Comparison of ENCODE assay signal across 34 mouse cellular contexts in the genomic region with DNA sequence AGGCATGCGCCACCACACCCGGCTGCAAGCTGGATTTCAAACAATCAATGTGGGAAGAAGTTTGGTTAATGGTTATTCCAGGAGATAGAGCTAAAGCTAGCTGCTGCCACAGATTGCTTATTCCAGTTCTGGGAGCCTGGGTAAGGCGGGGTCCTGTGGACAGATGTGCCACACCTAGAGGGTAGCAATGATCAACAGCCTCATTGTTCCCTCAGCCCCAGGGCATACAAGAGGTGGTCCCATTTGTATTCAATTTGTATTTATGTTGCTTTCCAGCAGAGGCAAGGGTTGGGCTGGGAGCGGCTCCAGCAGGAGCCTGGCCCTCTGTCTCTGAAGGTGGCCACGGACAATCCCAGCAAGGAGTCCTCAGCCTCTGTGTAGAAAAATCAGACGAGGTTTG. TPM values are rescaled to one million over a fixed set of nuclear protein-coding genes. Genes with fewer than 3 reads are reported as not detected.
DNase-seq lines count a peak whose midpoint lies in the region; ATAC-seq and TF ChIP-seq lines count a peak whose summit lies in the region.
"Had no signal": no experiment of that assay in that cellular context is flagged by ENCODE, and none has a peak within 500 bp of the region (broad histone marks: within the 10 kb centered on the region; RNA-seq: fewer than 3 reads in every experiment).

No protein-coding gene starts in this region.

- H3K4me2 ChIP-seq in forebrain, embryonic 15.5 days (replicated peaks) = no peak overlapping the region
- H3K4me2 ChIP-seq: heart, embryonic 13.5 days; kidney, embryonic 15.5 days; limb, embryonic 12.5 days; liver, embryonic 15.5 days; lung, embryonic 15.5 days; midbrain, embryonic 13.5 days; neural tube, embryonic 13.5 days had no signal

- intact Hi-C loops in gastrocnemius, postnatal 36 days (cut with DNase I) = no loop called here

- H3K4me1 ChIP-seq in lung, adult 2 months (ENCODE audit: control insufficient read depth, insufficient read depth, low read length) = no peaks in the 10 kb centered on the region
- no peaks in the 10 kb centered on the region for H3K4me1 ChIP-seq in forebrain, embryonic 15.5 days
- H3K4me1 ChIP-seq: heart, embryonic 13.5 days; kidney, embryonic 15.5 days; limb, embryonic 12.5 days; liver, embryonic 15.5 days; lung, embryonic 15.5 days; midbrain, embryonic 13.5 days; neural tube, embryonic 13.5 days had no signal

- TF ChIP-seq CTCF in lung, adult 2 months (IDR thresholded peaks at IDR 0.05; ENCODE audit: insufficient read depth, low read length) = no peak

- H3K9me3 ChIP-seq in forebrain, embryonic 15.5 days = no peaks in the 10 kb centered on the region
- H3K9me3 ChIP-seq: heart, embryonic 13.5 days; kidney, embryonic 15.5 days; limb, embryonic 12.5 days; liver, embryonic 15.5 days; lung, embryonic 15.5 days; midbrain, embryonic 13.5 days; neural tube, embryonic 13.5 days had no signal

- peak; percentile 1 for DNase-seq in gastrocnemius, postnatal 25 days
- DNase-seq in gastrocnemius, postnatal 36 days = no peak
- DNase-seq in lung, postnatal 4 days = peak; percentile 2 to 15
- no peak for DNase-seq in lung, adult 2 months
- DNase-seq in urinary bladder, postnatal 4 days (ENCODE audit: low spot score in 2 of 2) = peak; percentile 10 to 30
- DNase-seq in urinary bladder, postnatal 25 days (ENCODE audit: low spot score) = no peak
- DNase-seq: adrenal gland, postnatal 25 days; cerebellum, adult 11-12 months; cerebellum, postnatal 36 days; heart, postnatal 10 days; kidney, adult 18-20 months; kidney, postnatal 25 days; thymus, postnatal 14 days had no signal

- no peak for ATAC-seq in forebrain, embryonic 15.5 days (replicated peaks)
- ATAC-seq in CD4-positive, CD25-positive, alpha-beta regulatory T cell, adult 4 months = no peak
- ATAC-seq: forebrain, embryonic 16.5 days; hindbrain, embryonic 16.5 days; midbrain, embryonic 13.5 days; Patski had no signal

- H3K9ac ChIP-seq in forebrain, embryonic 15.5 days (replicated peaks) = no peak overlapping the region
- H3K9ac ChIP-seq: heart, embryonic 13.5 days; kidney, embryonic 15.5 days; limb, embryonic 12.5 days; liver, embryonic 15.5 days; lung, embryonic 15.5 days; midbrain, embryonic 13.5 days; neural tube, embryonic 13.5 days had no signal

- no peak overlapping the region for H3K4me3 ChIP-seq in lung, adult 2 months (replicated peaks; ENCODE audit: extremely low read depth, low read depth, low read length)
- H3K4me3 ChIP-seq in forebrain, embryonic 15.5 days = no peak overlapping the region
- H3K4me3 ChIP-seq: heart, embryonic 13.5 days; kidney, embryonic 15.5 days; left cerebral cortex, adult 2 months; limb, embryonic 12.5 days; liver, embryonic 15.5 days; lung, embryonic 15.5 days; midbrain, embryonic 13.5 days; neural tube, embryonic 13.5 days had no signal

- H3K27ac ChIP-seq in forebrain, embryonic 15.5 days (replicated peaks) = no peak overlapping the region
- H3K27ac ChIP-seq: heart, embryonic 13.5 days; kidney, embryonic 15.5 days; left cerebral cortex, adult 2 months; limb, embryonic 12.5 days; liver, embryonic 15.5 days; lung, embryonic 15.5 days; macrophage; midbrain, embryonic 13.5 days; neural tube, embryonic 13.5 days had no signal

- H3K27me3 ChIP-seq in forebrain, embryonic 15.5 days = peaks cover 3% of the 10 kb centered on the region; the same call in 1 of the 2 replicates
- H3K27me3 ChIP-seq: kidney, embryonic 15.5 days; neural tube, embryonic 13.5 days had no signal

- no peaks in the 10 kb centered on the region for H3K36me3 ChIP-seq in forebrain, embryonic 15.5 days
- H3K36me3 ChIP-seq: heart, embryonic 13.5 days; kidney, embryonic 15.5 days; limb, embryonic 12.5 days; liver, embryonic 15.5 days; lung, embryonic 15.5 days; midbrain, embryonic 13.5 days; neural tube, embryonic 13.5 days had no signal

- TF ChIP-seq POLR2A in lung, adult 2 months (IDR thresholded peaks at IDR 0.05; ENCODE audit: borderline replicate concordance, extremely low read depth, low read depth, low read length) = no peak

- WGBS in lung, adult 2 months = 80% methylated on average over 6 of the region's 6 CpGs
- WGBS in forebrain, embryonic 15.5 days = 78% methylated on average over 6 of the region's 6 CpGs

RNA-seq across cellular contexts. Expression of gene Gm10134, which starts 0.4 kb away (rescaled TPM):
- total RNA-seq in gastrocnemius, postnatal 25 days (2021) = 1 to 10 TPM in 1 of 2 experiments, under 1 TPM in 1; 0.88 to 1.2 TPM
- total RNA-seq in gastrocnemius, postnatal 36 days (2021) = not detected
- polyA plus RNA-seq in lung, adult 2 months (2012; rRNA removed) = 1.1 TPM in 2 replicates
- polyA plus RNA-seq in forebrain, embryonic 15.5 days (2015; fragmentation: Nextera tagmentation; extraction: Ambion mirVana) = 0.60 and 0.92 TPM in 2 replicates
- polyA plus RNA-seq in CD4-positive, CD25-positive, alpha-beta regulatory T cell, adult 4 months (2017; shearing (Covaris generic)) = not detected
- total RNA-seq: granulocyte monocyte progenitor cell, adult 5-6 weeks; liver, adult 2 months; megakaryocyte-erythroid progenitor cell, adult 5-6 weeks; MEL had no signal
- polyA plus RNA-seq: embryonic facial prominence, embryonic 11.5 days; liver, adult 2 months; Patski had no signal

RNA-seq across cellular contexts. Expression of gene Ralgds, which starts 6.6 kb away (rescaled TPM):
- total RNA-seq in gastrocnemius, postnatal 25 days (2021) = 10 to 100 TPM in 1 of 2 experiments, 1 to 10 TPM in 1; 8.3 to 11.6 TPM
- total RNA-seq in gastrocnemius, postnatal 36 days (2021) = 1 to 10 TPM; 8.5 to 9.4 TPM
- 83.5 and 84.1 TPM in 2 replicates for polyA plus RNA-seq in lung, adult 2 months (2012; rRNA removed)
- 84.6 and 87.8 TPM in 2 replicates for polyA plus RNA-seq in forebrain, embryonic 15.5 days (2015; fragmentation: Nextera tagmentation; extraction: Ambion mirVana)
- 1 to 10 TPM; 4.3 to 8.8 TPM for polyA plus RNA-seq in CD4-positive, CD25-positive, alpha-beta regulatory T cell, adult 4 months (2017; shearing (Covaris generic))

RNA-seq across cellular contexts. Expression of gene Gbgt1, which starts 9.6 kb away (rescaled TPM):
- total RNA-seq in gastrocnemius, postnatal 25 days (2021) = 1 to 10 TPM in 1 of 2 experiments, under 1 TPM in 1; 0.54 to 1.0 TPM
- total RNA-seq in gastrocnemius, postnatal 36 days (2021) = 1 to 10 TPM in 1 of 2 experiments, under 1 TPM in 1; 0.79 to 1.2 TPM
- polyA plus RNA-seq in lung, adult 2 months (2012; rRNA removed) = 5.1 and 5.6 TPM in 2 replicates
- polyA plus RNA-seq in forebrain, embryonic 15.5 days (2015; fragmentation: Nextera tagmentation; extraction: Ambion mirVana) = 0.50 and 0.68 TPM in 2 replicates
- not detected for polyA plus RNA-seq in CD4-positive, CD25-positive, alpha-beta regulatory T cell, adult 4 months (2017; shearing (Covaris generic))
- total RNA-seq: granulocyte monocyte progenitor cell, adult 5-6 weeks; megakaryocyte-erythroid progenitor cell, adult 5-6 weeks; MEL had no signal
- polyA plus RNA-seq: embryonic facial prominence, embryonic 11.5 days; Patski had no signal

RNA-seq across cellular contexts. Expression of gene Mrps2, which starts 38.4 kb away (rescaled TPM):
- total RNA-seq in gastrocnemius, postnatal 25 days (2021) = 10 to 100 TPM; 25.1 to 25.8 TPM
- total RNA-seq in gastrocnemius, postnatal 36 days (2021) = 10 to 100 TPM; 21.4 to 24.8 TPM
- 22.2 and 25.1 TPM in 2 replicates for polyA plus RNA-seq in lung, adult 2 months (2012; rRNA removed)
- polyA plus RNA-seq in forebrain, embryonic 15.5 days (2015; fragmentation: Nextera tagmentation; extraction: Ambion mirVana) = 49.5 and 49.6 TPM in 2 replicates
- 10 to 100 TPM; 19.5 to 24.0 TPM for polyA plus RNA-seq in CD4-positive, CD25-positive, alpha-beta regulatory T cell, adult 4 months (2017; shearing (Covaris generic))

RNA-seq across cellular contexts. Expression of gene 1700007K13Rik, which starts 40.2 kb away (rescaled TPM):
- total RNA-seq in gastrocnemius, postnatal 25 days (2021) = not detected
- total RNA-seq in gastrocnemius, postnatal 36 days (2021) = not detected
- polyA plus RNA-seq in lung, adult 2 months (2012; rRNA removed) = 7.4 and 10.5 TPM in 2 replicates
- 1.1 and 3.2 TPM in 2 replicates for polyA plus RNA-seq in forebrain, embryonic 15.5 days (2015; fragmentation: Nextera tagmentation; extraction: Ambion mirVana)
- not detected for polyA plus RNA-seq in CD4-positive, CD25-positive, alpha-beta regulatory T cell, adult 4 months (2017; shearing (Covaris generic))
- total RNA-seq: gastrocnemius, adult 8-10 months; granulocyte monocyte progenitor cell, adult 5-6 weeks; megakaryocyte-erythroid progenitor cell, adult 5-6 weeks; MEL had no signal
- polyA plus RNA-seq: liver, adult 2 months; liver, embryonic 15.5 days; macrophage; small intestine, adult 2 months had no signal

Comparison
In these comparisons a context has a peak if more than half of its experiments do, and no peak if none do; other contexts are left out.
1. DNase-seq: peak in gastrocnemius, postnatal 25 days (single experiment), lung, postnatal 4 days (2 of 2) and urinary bladder, postnatal 4 days (2 of 2); none in gastrocnemius, postnatal 36 days (0 of 2), lung, adult 2 months (single experiment) and urinary bladder, postnatal 25 days (single experiment).